ENCODE assay signal across 9 mouse cellular contexts in genomic region chr13:17983194-17983593, GRCm38 (mm10). TPM values are rescaled to one million over a fixed set of nuclear protein-coding genes. Genes with fewer than 3 reads are reported as not detected.
DNase-seq lines count a peak whose midpoint lies in the region; ATAC-seq and TF ChIP-seq lines count a peak whose summit lies in the region.
"Had no signal": no experiment of that assay in that cellular context is flagged by ENCODE, and none has a peak within 500 bp of the region (broad histone marks: within the 10 kb centered on the region; RNA-seq: fewer than 3 reads in every experiment).

No protein-coding gene starts in this region.

- H3K4me1 ChIP-seq in hindbrain, embryonic 14.5 days (replicated peaks; ENCODE audit: control insufficient read depth, insufficient read depth, low read length), result no peaks in the 10 kb centered on the region
- no peaks in the 10 kb centered on the region for H3K4me1 ChIP-seq in hindbrain, embryonic 13.5 days (replicated peaks)
- H3K4me1 ChIP-seq in CH12.LX (ENCODE audit: control insufficient read depth in 1 of 2, insufficient read depth in 2 of 2), result no peaks in the 10 kb centered on the region
- no peaks in the 10 kb centered on the region for H3K4me1 ChIP-seq in forebrain, embryonic 12.5 days
- no peaks in the 10 kb centered on the region for H3K4me1 ChIP-seq in testis, adult 2 months (ENCODE audit: control insufficient read depth, insufficient read depth, low read length)
- H3K4me1 ChIP-seq: embryonic facial prominence, embryonic 13.5 days had no signal

- TF ChIP-seq RAD21 in CH12.LX (IDR thresholded peaks at IDR 0.05; ENCODE audit: low read depth, low read length), result peak; percentile 81

- peak; percentile 48 to 78 for TF ChIP-seq CTCF in CH12.LX (conservative IDR thresholded peaks at IDR 0.05 in 1 of 2, IDR thresholded peaks at IDR 0.05 in 1 of 2; ENCODE audit: low read depth in 2 of 2, low read length in 2 of 2)
- TF ChIP-seq CTCF in testis, adult 2 months (IDR thresholded peaks at IDR 0.05; ENCODE audit: control insufficient read depth, insufficient read depth, insufficient replicate concordance, low read depth, low read length), result peak; percentile 67; the same call in 1 of the 2 replicates

- DNase-seq in hindbrain, embryonic 14.5 days (ENCODE audit: low spot score), result peak; percentile 44
- DNase-seq in CH12.LX (ENCODE audit: extremely low read depth), result peak; percentile 61
- peak; percentile 72 to 84 for DNase-seq in adrenal gland, postnatal 36 days
- DNase-seq in kidney, postnatal 4 days, result peak; percentile 65 to 68
- peak; percentile 34 for DNase-seq in lung, postnatal 25 days (ENCODE audit: low spot score)

- dilution Hi-C loops in CH12.LX (cut with MboI; ENCODE audit: extremely low pct_ligation_motif_present, extremely low pct_unique_long_range_greater_than_20kb, low sequenced_read_pairs), result no loop called here

- H3K9me3 ChIP-seq in hindbrain, embryonic 14.5 days (ENCODE audit: control insufficient read depth, low read length), result no peaks in the 10 kb centered on the region
- 0 out of 2 replicates have a peak, but pooled peaks cover 3% of the 10 kb centered on the region for H3K9me3 ChIP-seq in hindbrain, embryonic 13.5 days
- peaks cover 10% of the 10 kb centered on the region for H3K9me3 ChIP-seq in CH12.LX (replicated peaks; ENCODE audit: low read length)
- no peaks in the 10 kb centered on the region for H3K9me3 ChIP-seq in forebrain, embryonic 12.5 days
- H3K9me3 ChIP-seq: embryonic facial prominence, embryonic 13.5 days had no signal

- 47% methylated on average over 4 of the region's 4 CpGs for WGBS in hindbrain, embryonic 14.5 days
- WGBS in hindbrain, embryonic 13.5 days, result 44% methylated on average over 4 of the region's 4 CpGs
- 48% methylated on average over 4 of the region's 4 CpGs for WGBS in forebrain, embryonic 12.5 days

- H3K9ac ChIP-seq in hindbrain, embryonic 14.5 days, result no peak overlapping the region
- no peak overlapping the region for H3K9ac ChIP-seq in hindbrain, embryonic 13.5 days
- H3K9ac ChIP-seq in CH12.LX (ENCODE audit: insufficient read depth, low read depth), result no peak overlapping the region
- H3K9ac ChIP-seq in forebrain, embryonic 12.5 days, result no peak overlapping the region
- H3K9ac ChIP-seq: embryonic facial prominence, embryonic 13.5 days had no signal

- H3K4me3 ChIP-seq in hindbrain, embryonic 14.5 days (replicated peaks; ENCODE audit: low read length), result no peak overlapping the region
- no peak overlapping the region for H3K4me3 ChIP-seq in hindbrain, embryonic 13.5 days
- H3K4me3 ChIP-seq in CH12.LX (replicated peaks in 1 of 3; ENCODE audit: low read depth in 2 of 3, low read length in 2 of 3, poor library complexity in 1 of 3), result no peak overlapping the region
- H3K4me3 ChIP-seq in forebrain, embryonic 12.5 days (replicated peaks), result no peak overlapping the region
- H3K4me3 ChIP-seq in testis, adult 2 months (ENCODE audit: control insufficient read depth, low read depth, low read length), result no peak overlapping the region
- H3K4me3 ChIP-seq: embryonic facial prominence, embryonic 13.5 days had no signal

- ATAC-seq in hindbrain, embryonic 14.5 days (ENCODE audit: low FRiP score), result no peak; the same call in 1 of the 2 replicates
- ATAC-seq in hindbrain, embryonic 13.5 days (ENCODE audit: low FRiP score), result no peak
- peak; percentile 46; the same call in 1 of the 2 replicates for ATAC-seq in forebrain, embryonic 12.5 days (ENCODE audit: low FRiP score)

- TF ChIP-seq POLR2A in CH12.LX (IDR thresholded peaks at IDR 0.05; ENCODE audit: low read depth, low read length), result no peak
- no peak for TF ChIP-seq POLR2A in testis, adult 2 months (IDR thresholded peaks at IDR 0.05; ENCODE audit: control insufficient read depth, low read depth, low read length)

- H3K27me3 ChIP-seq in hindbrain, embryonic 14.5 days (ENCODE audit: control insufficient read depth, insufficient read depth, low read length), result no peaks in the 10 kb centered on the region
- no peaks in the 10 kb centered on the region for H3K27me3 ChIP-seq in hindbrain, embryonic 13.5 days
- no peaks in the 10 kb centered on the region for H3K27me3 ChIP-seq in CH12.LX (replicated peaks)
- H3K27me3 ChIP-seq in forebrain, embryonic 12.5 days, result no peaks in the 10 kb centered on the region
- no peaks in the 10 kb centered on the region for H3K27me3 ChIP-seq in testis, adult 2 months (ENCODE audit: control insufficient read depth, insufficient read depth, low read length)
- H3K27me3 ChIP-seq: embryonic facial prominence, embryonic 13.5 days had no signal

- TF ChIP-seq EP300 in CH12.LX (IDR thresholded peaks at IDR 0.05; ENCODE audit: low read length), result no peak

- H3K79me2 ChIP-seq in CH12.LX (replicated peaks; ENCODE audit: control insufficient read depth, extremely low read depth, insufficient read depth, poor library complexity, severe bottlenecking), result no peaks in the 10 kb centered on the region

- no peak overlapping the region for H3K27ac ChIP-seq in hindbrain, embryonic 14.5 days
- H3K27ac ChIP-seq in hindbrain, embryonic 13.5 days, result no peak overlapping the region
- no peak overlapping the region for H3K27ac ChIP-seq in CH12.LX (ENCODE audit: insufficient read depth, low read depth)
- no peak overlapping the region for H3K27ac ChIP-seq in forebrain, embryonic 12.5 days
- no peak overlapping the region for H3K27ac ChIP-seq in testis, adult 2 months (ENCODE audit: control insufficient read depth, insufficient read depth, low read depth, low read length)
- H3K27ac ChIP-seq: embryonic facial prominence, embryonic 13.5 days had no signal

- H3K36me3 ChIP-seq in hindbrain, embryonic 14.5 days (replicated peaks; ENCODE audit: control insufficient read depth, insufficient read depth), result peaks cover 42% of the 10 kb centered on the region
- peaks cover 53% of the 10 kb centered on the region for H3K36me3 ChIP-seq in hindbrain, embryonic 13.5 days
- H3K36me3 ChIP-seq in CH12.LX (replicated peaks in 1 of 2; ENCODE audit: control insufficient read depth in 1 of 2, insufficient read depth in 1 of 2, low read length in 1 of 2), result peaks cover 27 to 66% of the 10 kb centered on the region in 2 experiments
- H3K36me3 ChIP-seq in forebrain, embryonic 12.5 days (replicated peaks), result peaks cover 47% of the 10 kb centered on the region
- peaks cover 2% of the 10 kb centered on the region for H3K36me3 ChIP-seq in testis, adult 2 months (ENCODE audit: control insufficient read depth, insufficient read depth, low read length)

- in situ Hi-C loops in CH12.LX (cut with MboI; ENCODE audit: low pct_ligation_motif_present, low pct_unique_long_range_greater_than_20kb, low sequenced_read_pairs), result loop anchor here (25.0 kb wide), 1 partner anchor 246 kb away; no protein-coding TSS in a partner anchor

- no peak overlapping the region for H3K4me2 ChIP-seq in hindbrain, embryonic 14.5 days (replicated peaks)
- H3K4me2 ChIP-seq in hindbrain, embryonic 13.5 days, result no peak overlapping the region
- no peak overlapping the region for H3K4me2 ChIP-seq in CH12.LX (ENCODE audit: insufficient read depth, low read depth, poor library complexity, severe bottlenecking)
- H3K4me2 ChIP-seq in forebrain, embryonic 12.5 days, result no peak overlapping the region
- H3K4me2 ChIP-seq: embryonic facial prominence, embryonic 13.5 days had no signal

TF ChIP-seq in CH12.LX, 34 proteins besides CTCF, POLR2A, EP300 and RAD21:
- peak; percentile 84 for TF ChIP-seq SMC3 (IDR thresholded peaks at IDR 0.05; ENCODE audit: low read depth, low read length)
- no peak for TF ChIP-seq ETS1 (conservative IDR thresholded peaks at IDR 0.05; ENCODE audit: low read depth, low read length)
- peak; percentile 7; the same call in 1 of the 2 replicates for TF ChIP-seq ZC3H11A (IDR thresholded peaks at IDR 0.05; ENCODE audit: low read depth, low read length)

RNA-seq across cellular contexts. Expression of gene Yae1d1, which starts 10.0 kb away (rescaled TPM):
- polyA plus RNA-seq in hindbrain, embryonic 14.5 days (2014; fragmentation: Nextera tagmentation; extraction: Ambion mirVana), result 73.1 and 82.9 TPM in 2 replicates
- 100 and 102 TPM in 2 replicates for polyA plus RNA-seq in hindbrain, embryonic 13.5 days (2015; fragmentation: Nextera tagmentation; extraction: Ambion mirVana)
- 26.0 and 32.9 TPM in 2 replicates for total RNA-seq in CH12.LX (2012; rRNA removed)
- 54.3 and 63.0 TPM in 2 replicates for total RNA-seq in CH12.LX (2014; rRNA removed)
- 18.7 and 21.1 TPM in 2 replicates for polyA plus RNA-seq in CH12.LX (2012; ENCODE audit: insufficient read length, low read depth)
- 10 to 100 TPM; 30.2 to 35.2 TPM for total RNA-seq in adrenal gland, postnatal 36 days (2021)
- polyA plus RNA-seq in forebrain, embryonic 12.5 days (2016; fragmentation: Nextera tagmentation; extraction: Ambion mirVana), result 95.0 and 101 TPM in 2 replicates
- polyA plus RNA-seq in testis, adult 2 months (2012; rRNA removed), result 18.8 and 18.9 TPM in 2 replicates

RNA-seq across cellular contexts. Expression of gene Rala, which starts 39.2 kb away (rescaled TPM):
- 197 and 209 TPM in 2 replicates for polyA plus RNA-seq in hindbrain, embryonic 14.5 days (2014; fragmentation: Nextera tagmentation; extraction: Ambion mirVana)
- polyA plus RNA-seq in hindbrain, embryonic 13.5 days (2015; fragmentation: Nextera tagmentation; extraction: Ambion mirVana), result 206 and 207 TPM in 2 replicates
- total RNA-seq in CH12.LX (2012; rRNA removed) (26.1 and 31.1 TPM in 2 replicates), CH12.LX (2014; rRNA removed) (26.7 and 32.0 TPM in 2 replicates)
- polyA plus RNA-seq in CH12.LX (2012; ENCODE audit: insufficient read length, low read depth), result 45.3 and 70.1 TPM in 2 replicates
- total RNA-seq in adrenal gland, postnatal 36 days (2021), result 10 to 100 TPM; 62.1 to 62.7 TPM
- 134 and 141 TPM in 2 replicates for polyA plus RNA-seq in forebrain, embryonic 12.5 days (2016; fragmentation: Nextera tagmentation; extraction: Ambion mirVana)
- polyA plus RNA-seq in testis, adult 2 months (2012; rRNA removed), result 22.2 and 23.2 TPM in 2 replicates
